Mouse (Mus musculus): ENCODE results near the gene Acsf2. TPM values are rescaled to one million over a fixed set of nuclear protein-coding genes. Genes with fewer than 3 reads are reported as not detected.

Gene Acsf2
- polyA plus RNA-seq, 1 experiment from 2014 or later = 8.6 TPM

GRCm38 (mm10) chr11:94538733-94539292 lies 62.9 kb downstream of the Acsf2 start:
- H3K4me2 ChIP-seq (ENCODE audit: low read depth, severe bottlenecking) = no peak overlapping the region
- no peak overlapping the region for H3K27ac ChIP-seq (replicated peaks; ENCODE audit: low read depth, low read length)
- no peaks in the 10 kb centered on the region for H3K9me3 ChIP-seq (ENCODE audit: control insufficient read depth, low read length)
- H3K36me3 ChIP-seq (ENCODE audit: control insufficient read depth, insufficient read depth, low read length) = 0 out of 2 replicates have a peak, but pooled peaks cover 2% of the 10 kb centered on the region
- H3K4me3 ChIP-seq (ENCODE audit: low read depth, low read length) = no peak overlapping the region
- H3K27me3 ChIP-seq (ENCODE audit: control insufficient read depth, insufficient read depth, low read length) = no peaks in the 10 kb centered on the region
- H3K4me1 ChIP-seq (ENCODE audit: control insufficient read depth, insufficient read depth, low read length) = no peaks in the 10 kb centered on the region
- DNase-seq (ENCODE audit: low spot score) (no peak), ATAC-seq (ENCODE audit: insufficient number of reproducible peaks, low FRiP score, low TSS enrichment, low read depth) (no peak)
- WGBS = 58% methylated on average over 8 of the region's 8 CpGs
- H3K9ac ChIP-seq (ENCODE audit: low read length) = no peak overlapping the region

GRCm38 (mm10) chr11:94533171-94533570 lies 68.5 kb downstream of the Acsf2 start:
- Histone ChIP-seq H3K9me3 (ENCODE audit: control insufficient read depth, low read length) (no peaks in the 10 kb centered on the region), H3K4me3 (ENCODE audit: low read depth, low read length) (no peak overlapping the region), H3K27me3 (ENCODE audit: control insufficient read depth, insufficient read depth, low read length) (no peaks in the 10 kb centered on the region), H3K9ac (ENCODE audit: low read length) (no peak overlapping the region), H3K27ac (replicated peaks; ENCODE audit: low read depth, low read length) (no peak overlapping the region), H3K4me1 (ENCODE audit: control insufficient read depth, insufficient read depth, low read length) (no peaks in the 10 kb centered on the region), H3K4me2 (ENCODE audit: low read depth, severe bottlenecking) (no peak overlapping the region), H3K36me3 (ENCODE audit: control insufficient read depth, insufficient read depth, low read length) (no peaks in the 10 kb centered on the region)
- WGBS = 81% methylated on average over 8 of the region's 8 CpGs
- ATAC-seq (ENCODE audit: insufficient number of reproducible peaks, low FRiP score, low TSS enrichment, low read depth) (no peak), DNase-seq (ENCODE audit: low spot score) (no peak)

- Histone ChIP-seq H3K4me1 (ENCODE audit: control insufficient read depth, insufficient read depth, low read length) (peaks cover 21% of the 10 kb centered on the region), H3K36me3 (ENCODE audit: control insufficient read depth, insufficient read depth, low read length) (no peaks in the 10 kb centered on the region), H3K4me3 (ENCODE audit: low read depth, low read length) (no peak overlapping the region), H3K9me3 (ENCODE audit: control insufficient read depth, low read length) (no peaks in the 10 kb centered on the region), H3K27ac (replicated peaks; ENCODE audit: low read depth, low read length) (no peak overlapping the region), H3K9ac (ENCODE audit: low read length) (no peak overlapping the region), H3K4me2 (ENCODE audit: low read depth, severe bottlenecking) (no peak overlapping the region), H3K27me3 (ENCODE audit: control insufficient read depth, insufficient read depth, low read length) (no peaks in the 10 kb centered on the region)
- DNase-seq (ENCODE audit: low spot score) = no peak
- no peak for ATAC-seq (ENCODE audit: insufficient number of reproducible peaks, low FRiP score, low TSS enrichment, low read depth)
- WGBS = 32% methylated on average over 3 of the region's 3 CpGs
Measured at GRCm38 (mm10) chr11:94528879-94529278, 72.8 kb downstream of the Acsf2 start.

- DNase-seq (ENCODE audit: low spot score) (peak; percentile 71), ATAC-seq (ENCODE audit: insufficient number of reproducible peaks, low FRiP score, low TSS enrichment, low read depth) (peak; percentile 71)
- Histone ChIP-seq H3K9me3 (ENCODE audit: control insufficient read depth, low read length) (no peaks in the 10 kb centered on the region), H3K36me3 (ENCODE audit: control insufficient read depth, insufficient read depth, low read length) (no peaks in the 10 kb centered on the region), H3K4me3 (ENCODE audit: low read depth, low read length) (no peak overlapping the region), H3K4me2 (ENCODE audit: low read depth, severe bottlenecking) (no peak overlapping the region), H3K27ac (replicated peaks; ENCODE audit: low read depth, low read length) (peak overlapping the region; percentile 58; the same call in 1 of the 2 replicates), H3K4me1 (ENCODE audit: control insufficient read depth, insufficient read depth, low read length) (peaks cover 21% of the 10 kb centered on the region), H3K9ac (ENCODE audit: low read length) (no peak overlapping the region), H3K27me3 (ENCODE audit: control insufficient read depth, insufficient read depth, low read length) (no peaks in the 10 kb centered on the region)
- WGBS = 23% methylated on average over 9 of the region's 9 CpGs
Measured at GRCm38 (mm10) chr11:94526171-94526879, 75.3 kb downstream of the Acsf2 start.

GRCm38 (mm10) chr11:94521219-94521843 lies 80.3 kb downstream of the Acsf2 start, which contains the start of gene Mycbpap:
Gene Mycbpap, minus strand, starts transcription at chr11:94521742.
- H3K4me1 ChIP-seq (ENCODE audit: control insufficient read depth, insufficient read depth, low read length) = peaks cover 11% of the 10 kb centered on the region

GRCm38 (mm10) chr11:94513452-94513851 lies 88.2 kb downstream of the Acsf2 start:
- WGBS = 47% methylated on average over 8 of the region's 9 CpGs
- H3K4me3 ChIP-seq (ENCODE audit: low read depth, low read length) = no peak overlapping the region
- no peak overlapping the region for H3K4me2 ChIP-seq (ENCODE audit: low read depth, severe bottlenecking)
- DNase-seq (ENCODE audit: low spot score) (no peak), ATAC-seq (ENCODE audit: insufficient number of reproducible peaks, low FRiP score, low TSS enrichment, low read depth) (no peak)
- no peaks in the 10 kb centered on the region for H3K9me3 ChIP-seq (ENCODE audit: control insufficient read depth, low read length)
- H3K27me3 ChIP-seq (ENCODE audit: control insufficient read depth, insufficient read depth, low read length) = no peaks in the 10 kb centered on the region
- no peaks in the 10 kb centered on the region for H3K36me3 ChIP-seq (ENCODE audit: control insufficient read depth, insufficient read depth, low read length)
- H3K4me1 ChIP-seq (ENCODE audit: control insufficient read depth, insufficient read depth, low read length) = no peaks in the 10 kb centered on the region
- H3K27ac ChIP-seq (replicated peaks; ENCODE audit: low read depth, low read length) = no peak overlapping the region
- no peak overlapping the region for H3K9ac ChIP-seq (ENCODE audit: low read length)

More at GRCm38 (mm10) chr11:94521219-94521843, 80.3 kb downstream of the Acsf2 start, which contains the start of gene Mycbpap:
- Histone ChIP-seq H3K9ac (ENCODE audit: low read length) (peak within 1 kb of the TSS; percentile 70), H3K9me3 (ENCODE audit: control insufficient read depth, low read length) (no peaks in the 10 kb centered on the region), H3K4me3 (ENCODE audit: low read depth, low read length) (peak within 1 kb of the TSS; percentile 58), H3K27me3 (ENCODE audit: control insufficient read depth, insufficient read depth, low read length) (no peaks in the 10 kb centered on the region), H3K36me3 (ENCODE audit: control insufficient read depth, insufficient read depth, low read length) (no peaks in the 10 kb centered on the region), H3K27ac (replicated peaks; ENCODE audit: low read depth, low read length) (no peak within 1 kb of the TSS), H3K4me2 (ENCODE audit: low read depth, severe bottlenecking) (peak within 1 kb of the TSS; percentile 89)
- WGBS = under 1% methylated on average over 42 of the region's 42 CpGs
- peak; percentile 80 for DNase-seq (ENCODE audit: low spot score)
- peak; percentile 62 for ATAC-seq (ENCODE audit: insufficient number of reproducible peaks, low FRiP score, low TSS enrichment, low read depth)

- no peaks in the 10 kb centered on the region for H3K4me1 ChIP-seq (ENCODE audit: control insufficient read depth, insufficient read depth, low read length)
Measured at GRCm38 (mm10) chr11:94508976-94509375, 92.7 kb downstream of the Acsf2 start.

More at GRCm38 (mm10) chr11:94508976-94509375, 92.7 kb downstream of the Acsf2 start:
- ATAC-seq (ENCODE audit: insufficient number of reproducible peaks, low FRiP score, low TSS enrichment, low read depth) = no peak
- Histone ChIP-seq H3K27ac (replicated peaks; ENCODE audit: low read depth, low read length) (no peak overlapping the region), H3K9ac (ENCODE audit: low read length) (no peak overlapping the region), H3K9me3 (ENCODE audit: control insufficient read depth, low read length) (no peaks in the 10 kb centered on the region), H3K27me3 (ENCODE audit: control insufficient read depth, insufficient read depth, low read length) (no peaks in the 10 kb centered on the region), H3K4me3 (ENCODE audit: low read depth, low read length) (no peak overlapping the region), H3K36me3 (ENCODE audit: control insufficient read depth, insufficient read depth, low read length) (no peaks in the 10 kb centered on the region), H3K4me2 (ENCODE audit: low read depth, severe bottlenecking) (no peak overlapping the region)
- no peak for DNase-seq (ENCODE audit: low spot score)
- WGBS = 92% methylated on average over 10 of the region's 10 CpGs

Measured in limb, embryonic 11.5 days (tissue).